Mouse (Mus musculus) right cerebral cortex, postnatal 14 days (tissue): Measurements from ENCODE around the gene Impdh2.

Source experiments
- DNase-seq: peaks from one replicate; pipeline ENCODE4 v3.0.0; 2022

Impdh2 gene

GRCm38 (mm10) chr9:108611488-108611887, 51.4 kb downstream of the Impdh2 start:
- DNase-seq, result no peak
